Mouse (Mus musculus) layer of hippocampus, adult 8-10 months (tissue): ENCODE results near the gene Pitpnm3. TPM values are rescaled to one million over a fixed set of nuclear protein-coding genes. Genes with fewer than 3 reads are reported as not detected.

ENCODE experiments used
- DNase-seq, 2 experiments: peaks; one replicate each; pipeline ENCODE4 v3.0.0; 2022; ENCODE audit warnings: low spot score in 2 of 2
- total RNA-seq, 4 experiments: library from RNA; stranded (reverse); gene quantifications; 2 replicates each; pipeline ENCODE4 v1.2.4; 2022

Gene Pitpnm3
- total RNA-seq, 4 experiments from 2014 or later, result 30.5 to 46.8 (median 35.3) TPM

GRCm38 (mm10) chr11:72050895-72051858 lies 84.4 kb downstream of the Pitpnm3 start:
- peak in 1 of 2 experiments; percentile 60 for DNase-seq

- DNase-seq, result no peak
Observed at GRCm38 (mm10) chr11:72050168-72050894, 85.2 kb downstream of the Pitpnm3 start.

GRCm38 (mm10) chr11:72049171-72049759 lies 86.3 kb downstream of the Pitpnm3 start:
- DNase-seq, result no peak

GRCm38 (mm10) chr11:72048730-72049129 lies 86.8 kb downstream of the Pitpnm3 start:
- no peak for DNase-seq

GRCm38 (mm10) chr11:72044231-72044630 lies 91.3 kb downstream of the Pitpnm3 start:
- DNase-seq, result no peak

- DNase-seq, result no peak
Observed at GRCm38 (mm10) chr11:72042631-72043030, 92.9 kb downstream of the Pitpnm3 start.

GRCm38 (mm10) chr11:72041768-72042607 lies 93.6 kb downstream of the Pitpnm3 start, which contains the start of gene Pimreg:
Gene Pimreg (plus strand): TSS chr11:72042032.
- peak; percentile 70 to 71 for DNase-seq

- no peak for DNase-seq
Observed at GRCm38 (mm10) chr11:72041290-72041767, 94.2 kb downstream of the Pitpnm3 start.

GRCm38 (mm10) chr11:72039599-72040386 lies 95.8 kb downstream of the Pitpnm3 start:
- DNase-seq, result no peak

GRCm38 (mm10) chr11:72037996-72038395 lies 97.6 kb downstream of the Pitpnm3 start:
- peak; percentile 56 to 84 for DNase-seq

- no peak for DNase-seq
Observed at GRCm38 (mm10) chr11:72037409-72037808, 98.2 kb downstream of the Pitpnm3 start, which contains the start of gene Aipl1. Gene Aipl1 (minus strand): TSS chr11:72037509.

GRCm38 (mm10) chr11:72032589-72032988 lies 103.0 kb downstream of the Pitpnm3 start:
- DNase-seq, result no peak

- no peak for DNase-seq
Observed at GRCm38 (mm10) chr11:72032091-72032490, 103.5 kb downstream of the Pitpnm3 start.

- DNase-seq, result no peak
Observed at GRCm38 (mm10) chr11:72031353-72031752, 104.2 kb downstream of the Pitpnm3 start.

- DNase-seq, result no peak
Observed at GRCm38 (mm10) chr11:72029143-72029542, 106.4 kb downstream of the Pitpnm3 start.

GRCm38 (mm10) chr11:72027836-72028235 lies 107.7 kb downstream of the Pitpnm3 start:
- DNase-seq, result no peak

GRCm38 (mm10) chr11:72026516-72026915 lies 109.1 kb downstream of the Pitpnm3 start:
- no peak for DNase-seq

- DNase-seq, result no peak
Observed at GRCm38 (mm10) chr11:72025843-72026242, 109.7 kb downstream of the Pitpnm3 start.

GRCm38 (mm10) chr11:72024193-72024781 lies 111.3 kb downstream of the Pitpnm3 start:
- peak; percentile 37 to 68 for DNase-seq
